Mouse (Mus musculus) ovary, postnatal 36 days (tissue): ENCODE measurements around the gene Gm29427.
"Not testable (repeated sequence)": the region's sequence is repeated elsewhere in the genome, so short reads cannot be mapped to it uniquely, and the experiment has no call there.

Source experiments
- DNase-seq: peaks from one replicate; pipeline ENCODE4 v3.0.0; 2022; ENCODE audit warnings: low spot score, mixed read lengths

Gene Gm29427

DNA sequence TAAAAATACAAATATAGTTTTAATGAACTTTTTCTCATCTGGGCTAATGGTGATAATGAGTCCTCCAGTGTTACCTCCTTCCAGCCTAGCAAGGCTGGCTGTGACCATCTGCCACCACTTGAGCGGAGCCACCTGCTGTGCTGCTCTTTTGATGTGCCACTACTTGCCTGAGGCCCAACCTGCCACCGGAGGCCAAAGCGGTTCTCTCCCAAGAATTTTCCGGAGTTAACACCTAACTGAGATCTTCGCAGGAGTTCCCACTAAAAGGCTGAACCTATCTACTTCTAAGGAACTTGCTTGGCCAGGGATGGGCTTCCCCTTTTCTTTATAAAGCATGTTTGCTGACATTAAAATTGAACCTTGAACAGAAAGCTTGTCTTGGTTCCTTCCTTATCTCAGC, 56.0 kb downstream of the Gm29427 start:
- DNase-seq, result not testable (repeated sequence)

GRCm38 (mm10) chr1:130644103-130644502, 71.5 kb downstream of the Gm29427 start:
- DNase-seq, result no peak

DNA sequence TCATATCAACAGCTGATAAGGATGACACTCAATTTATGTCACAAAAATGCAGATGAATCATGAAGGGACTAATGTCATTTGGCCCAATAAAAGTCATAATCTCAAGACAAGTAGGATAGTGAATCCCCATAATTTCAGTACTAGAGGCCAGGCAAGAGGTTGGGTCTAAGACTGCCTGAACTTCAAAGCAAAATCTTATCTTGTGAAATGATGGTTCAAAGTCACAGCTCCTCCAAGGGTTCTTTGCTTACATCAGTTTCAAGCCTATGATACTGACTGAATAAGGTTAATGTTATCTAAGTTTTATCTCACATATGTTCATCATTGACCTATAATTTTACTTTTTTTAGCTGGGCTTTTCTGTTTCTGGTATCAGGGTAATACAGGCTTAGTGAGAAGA, 74.6 kb downstream of the Gm29427 start:
- DNase-seq, result no peak

DNA sequence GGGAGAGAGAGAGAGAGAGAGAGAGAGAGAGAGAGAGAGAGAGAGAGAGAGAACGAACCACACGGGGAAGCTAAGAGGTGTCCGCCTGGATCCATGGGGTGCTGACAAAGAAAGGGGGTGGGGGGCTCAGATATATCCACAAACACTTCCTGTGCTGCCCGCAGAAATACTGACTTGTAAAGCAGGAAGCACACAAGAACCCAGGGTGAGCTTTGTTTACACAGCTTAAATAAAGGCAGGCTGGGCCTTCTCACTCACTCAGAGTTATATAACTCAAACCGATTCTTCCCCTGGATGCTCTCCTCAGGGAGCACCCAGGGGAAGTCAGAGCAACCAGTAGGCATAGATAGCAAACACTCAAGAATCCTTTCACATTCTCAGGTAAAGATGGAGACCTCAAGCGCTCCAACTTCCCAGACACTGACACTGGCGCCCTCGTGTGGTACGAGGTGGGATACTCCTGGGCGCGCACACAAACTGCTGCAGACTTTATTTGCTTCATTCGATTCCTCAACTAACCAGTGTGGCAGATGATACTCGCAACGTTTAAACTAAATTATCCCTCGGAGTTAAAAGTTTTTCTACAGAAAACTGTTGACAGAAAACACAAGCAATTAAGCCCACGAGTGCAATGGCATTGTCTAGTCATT, 81.7 kb downstream of the Gm29427 start:
- DNase-seq, result peak; percentile 62

GRCm38 (mm10) chr1:130633316-130633715, 82.3 kb downstream of the Gm29427 start:
- no peak for DNase-seq

GRCm38 (mm10) chr1:130629521-130629920, 86.1 kb downstream of the Gm29427 start, which contains the start of gene Zp3r:
Zp3r (minus strand) TSS chr1:130629621.
- DNase-seq, result no peak
